Mouse (Mus musculus): ENCODE results near the gene Erlec1. TPM values are rescaled to one million over a fixed set of nuclear protein-coding genes. Genes with fewer than 3 reads are reported as not detected.

The Erlec1 gene
- 35.2 and 48.0 TPM in 2 replicates for polyA plus RNA-seq (2012; rRNA removed)

- peak within 1 kb of the TSS; percentile 94 for H3K4me3 ChIP-seq (ENCODE audit: control insufficient read depth, low read depth, low read length)
- TF ChIP-seq POLR2A (IDR thresholded peaks at IDR 0.05; ENCODE audit: control insufficient read depth, low read depth, low read length) (peak; percentile 87), CTCF (IDR thresholded peaks at IDR 0.05; ENCODE audit: control insufficient read depth, insufficient read depth, insufficient replicate concordance, low read depth, low read length) (no peak)
- no peaks in the 10 kb centered on the region; the same call in 1 of the 2 replicates for H3K36me3 ChIP-seq (ENCODE audit: control insufficient read depth, insufficient read depth, low read length)
- H3K4me1 ChIP-seq (ENCODE audit: control insufficient read depth, insufficient read depth, low read length) = no peaks in the 10 kb centered on the region
- peak within 1 kb of the TSS; percentile 90 for H3K27ac ChIP-seq (ENCODE audit: control insufficient read depth, insufficient read depth, low read depth, low read length)
- H3K27me3 ChIP-seq (ENCODE audit: control insufficient read depth, insufficient read depth, low read length) = no peaks in the 10 kb centered on the region
Measured at GRCm38 (mm10) chr11:30954279-30954725, at the start of gene Erlec1. Erlec1 (minus strand) TSS chr11:30954335.

GRCm38 (mm10) chr11:31001169-31001908, 47.2 kb upstream of the Erlec1 start:
- H3K4me3 ChIP-seq (ENCODE audit: control insufficient read depth, low read depth, low read length) = no peak overlapping the region
- H3K36me3 ChIP-seq (ENCODE audit: control insufficient read depth, insufficient read depth, low read length) = no peaks in the 10 kb centered on the region; the same call in 1 of the 2 replicates
- no peaks in the 10 kb centered on the region for H3K4me1 ChIP-seq (ENCODE audit: control insufficient read depth, insufficient read depth, low read length)
- H3K27me3 ChIP-seq (ENCODE audit: control insufficient read depth, insufficient read depth, low read length) = no peaks in the 10 kb centered on the region
- TF ChIP-seq CTCF (IDR thresholded peaks at IDR 0.05; ENCODE audit: control insufficient read depth, insufficient read depth, insufficient replicate concordance, low read depth, low read length) = no peak
- TF ChIP-seq POLR2A (IDR thresholded peaks at IDR 0.05; ENCODE audit: control insufficient read depth, low read depth, low read length) = no peak
- no peak overlapping the region for H3K27ac ChIP-seq (ENCODE audit: control insufficient read depth, insufficient read depth, low read depth, low read length)

GRCm38 (mm10) chr11:31000028-31000427, 45.9 kb upstream of the Erlec1 start:
- Histone ChIP-seq H3K27me3 (ENCODE audit: control insufficient read depth, insufficient read depth, low read length) (no peaks in the 10 kb centered on the region), H3K4me1 (ENCODE audit: control insufficient read depth, insufficient read depth, low read length) (0 out of 2 replicates have a peak, but pooled peaks cover 2% of the 10 kb centered on the region), H3K36me3 (ENCODE audit: control insufficient read depth, insufficient read depth, low read length) (no peaks in the 10 kb centered on the region; the same call in 1 of the 2 replicates), H3K27ac (ENCODE audit: control insufficient read depth, insufficient read depth, low read depth, low read length) (no peak overlapping the region), H3K4me3 (ENCODE audit: control insufficient read depth, low read depth, low read length) (no peak overlapping the region)
- TF ChIP-seq CTCF (IDR thresholded peaks at IDR 0.05; ENCODE audit: control insufficient read depth, insufficient read depth, insufficient replicate concordance, low read depth, low read length) (no peak), POLR2A (IDR thresholded peaks at IDR 0.05; ENCODE audit: control insufficient read depth, low read depth, low read length) (no peak)

- no peaks in the 10 kb centered on the region for H3K27me3 ChIP-seq (ENCODE audit: control insufficient read depth, insufficient read depth, low read length)
- no peak overlapping the region for H3K4me3 ChIP-seq (ENCODE audit: control insufficient read depth, low read depth, low read length)
- 0 out of 2 replicates have a peak, but pooled peaks cover 2% of the 10 kb centered on the region for H3K4me1 ChIP-seq (ENCODE audit: control insufficient read depth, insufficient read depth, low read length)
- no peak overlapping the region for H3K27ac ChIP-seq (ENCODE audit: control insufficient read depth, insufficient read depth, low read depth, low read length)
- no peaks in the 10 kb centered on the region; the same call in 1 of the 2 replicates for H3K36me3 ChIP-seq (ENCODE audit: control insufficient read depth, insufficient read depth, low read length)
- TF ChIP-seq CTCF (IDR thresholded peaks at IDR 0.05; ENCODE audit: control insufficient read depth, insufficient read depth, insufficient replicate concordance, low read depth, low read length) = no peak
- TF ChIP-seq POLR2A (IDR thresholded peaks at IDR 0.05; ENCODE audit: control insufficient read depth, low read depth, low read length) = no peak
Measured at GRCm38 (mm10) chr11:30998704-30999103, 44.6 kb upstream of the Erlec1 start.

DNA sequence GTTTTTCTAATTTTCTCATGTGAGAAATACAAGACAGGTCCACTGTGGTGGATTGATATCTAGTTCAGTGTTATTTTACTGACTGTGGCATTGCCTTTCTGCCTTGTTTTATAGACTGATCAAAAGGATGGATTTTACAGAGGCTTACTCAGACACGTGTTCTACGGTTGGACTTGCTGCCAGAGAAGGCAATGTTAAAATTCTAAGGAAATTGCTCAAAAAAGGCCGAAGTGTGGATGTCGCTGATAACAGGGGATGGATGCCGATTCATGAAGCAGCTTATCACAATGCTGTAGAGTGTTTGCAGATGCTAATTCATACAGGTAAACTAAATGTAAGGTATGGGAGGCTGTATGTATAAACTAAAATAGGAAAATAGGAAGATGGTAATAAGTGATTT, 44.1 kb upstream of the Erlec1 start:
- H3K27ac ChIP-seq (ENCODE audit: control insufficient read depth, insufficient read depth, low read depth, low read length) = no peak overlapping the region
- H3K36me3 ChIP-seq (ENCODE audit: control insufficient read depth, insufficient read depth, low read length) = no peaks in the 10 kb centered on the region; the same call in 1 of the 2 replicates
- 0 out of 2 replicates have a peak, but pooled peaks cover 2% of the 10 kb centered on the region for H3K4me1 ChIP-seq (ENCODE audit: control insufficient read depth, insufficient read depth, low read length)
- H3K4me3 ChIP-seq (ENCODE audit: control insufficient read depth, low read depth, low read length) = no peak overlapping the region
- no peaks in the 10 kb centered on the region for H3K27me3 ChIP-seq (ENCODE audit: control insufficient read depth, insufficient read depth, low read length)
- no peak for TF ChIP-seq CTCF (IDR thresholded peaks at IDR 0.05; ENCODE audit: control insufficient read depth, insufficient read depth, insufficient replicate concordance, low read depth, low read length)
- no peak for TF ChIP-seq POLR2A (IDR thresholded peaks at IDR 0.05; ENCODE audit: control insufficient read depth, low read depth, low read length)

GRCm38 (mm10) chr11:30996670-30997069, 42.5 kb upstream of the Erlec1 start:
- Histone ChIP-seq H3K36me3 (ENCODE audit: control insufficient read depth, insufficient read depth, low read length) (no peaks in the 10 kb centered on the region; the same call in 1 of the 2 replicates), H3K27ac (ENCODE audit: control insufficient read depth, insufficient read depth, low read depth, low read length) (no peak overlapping the region), H3K27me3 (ENCODE audit: control insufficient read depth, insufficient read depth, low read length) (no peaks in the 10 kb centered on the region), H3K4me1 (ENCODE audit: control insufficient read depth, insufficient read depth, low read length) (0 out of 2 replicates have a peak, but pooled peaks cover 2% of the 10 kb centered on the region), H3K4me3 (ENCODE audit: control insufficient read depth, low read depth, low read length) (no peak overlapping the region)
- TF ChIP-seq CTCF (IDR thresholded peaks at IDR 0.05; ENCODE audit: control insufficient read depth, insufficient read depth, insufficient replicate concordance, low read depth, low read length) (no peak), POLR2A (IDR thresholded peaks at IDR 0.05; ENCODE audit: control insufficient read depth, low read depth, low read length) (no peak)

DNA sequence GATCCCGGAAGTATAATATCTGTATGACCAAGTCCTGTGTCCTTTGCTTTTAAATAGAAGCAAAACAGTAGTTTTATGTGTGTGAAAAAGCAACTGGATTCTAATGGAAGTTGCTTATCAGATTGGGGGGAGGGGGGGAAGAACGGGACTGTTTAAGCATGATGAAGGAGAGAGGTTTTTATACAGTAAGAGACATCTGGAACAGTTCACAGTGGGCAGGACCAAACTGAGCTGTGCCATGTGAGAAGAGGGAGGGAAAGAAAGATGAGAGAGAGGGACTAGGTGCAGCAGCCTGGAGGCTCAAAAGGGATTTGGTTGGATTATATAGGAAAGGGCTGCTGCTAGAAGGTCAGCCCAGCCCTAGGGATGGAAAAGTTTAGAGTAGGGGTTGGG, 32.5 kb upstream of the Erlec1 start:
- H3K4me1 ChIP-seq (ENCODE audit: control insufficient read depth, insufficient read depth, low read length) = peaks cover 3% of the 10 kb centered on the region
- H3K4me3 ChIP-seq (ENCODE audit: control insufficient read depth, low read depth, low read length) = peak overlapping the region; percentile 96; the same call in 1 of the 2 replicates
- peak overlapping the region; percentile 12; the same call in 1 of the 2 replicates for H3K27ac ChIP-seq (ENCODE audit: control insufficient read depth, insufficient read depth, low read depth, low read length)
- no peaks in the 10 kb centered on the region for H3K36me3 ChIP-seq (ENCODE audit: control insufficient read depth, insufficient read depth, low read length)
- no peaks in the 10 kb centered on the region for H3K27me3 ChIP-seq (ENCODE audit: control insufficient read depth, insufficient read depth, low read length)
- TF ChIP-seq CTCF (IDR thresholded peaks at IDR 0.05; ENCODE audit: control insufficient read depth, insufficient read depth, insufficient replicate concordance, low read depth, low read length) = no peak
- TF ChIP-seq POLR2A (IDR thresholded peaks at IDR 0.05; ENCODE audit: control insufficient read depth, low read depth, low read length) = no peak

All from testis, adult 2 months (tissue).